In the genomic region with DNA sequence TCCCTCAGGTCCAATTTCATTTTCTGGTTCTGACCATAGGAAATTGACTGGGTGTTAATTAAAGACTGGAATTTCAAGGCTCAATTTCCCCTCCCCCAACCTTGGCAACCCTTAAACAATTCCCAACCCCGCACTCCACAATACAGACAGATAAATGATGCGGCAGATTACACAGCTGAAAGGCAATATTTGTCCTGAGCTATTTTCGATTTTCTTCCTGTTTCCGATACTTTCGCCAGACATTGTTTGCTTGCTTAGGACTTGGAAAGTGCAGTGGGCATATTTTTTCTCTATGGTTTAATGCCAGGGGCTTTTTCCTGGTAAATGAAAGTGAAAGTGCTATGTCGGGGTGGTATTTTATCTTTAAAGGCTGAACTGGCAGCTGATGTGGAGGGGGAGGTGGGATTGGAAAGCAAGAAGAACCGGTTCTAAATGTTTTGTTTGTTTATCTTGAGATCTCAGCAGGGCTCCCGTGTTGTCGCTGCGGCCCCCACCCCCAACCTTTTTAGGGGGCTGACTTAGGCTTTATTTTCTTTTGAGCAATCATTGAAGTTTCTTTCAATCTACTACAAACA, we compare ENCODE assay signal across 8 mouse cellular contexts. TPM values are rescaled to one million over a fixed set of nuclear protein-coding genes. Genes with fewer than 3 reads are reported as not detected.
DNase-seq lines count a peak whose midpoint lies in the region; ATAC-seq and TF ChIP-seq lines count a peak whose summit lies in the region.

No protein-coding gene starts in this region.

- peaks cover 1% of the 10 kb centered on the region; the same call in 1 of the 2 replicates for H3K4me1 ChIP-seq in liver, adult 2 months (ENCODE audit: control insufficient read depth, insufficient read depth, low read length)
- H3K4me1 ChIP-seq in limb, embryonic 11.5 days (ENCODE audit: control insufficient read depth, insufficient read depth, low read length): no peaks in the 10 kb centered on the region
- H3K4me1 ChIP-seq in midbrain, embryonic 14.5 days (ENCODE audit: control insufficient read depth, insufficient read depth, low read length): peaks cover 10% of the 10 kb centered on the region

- no peak for TF ChIP-seq POLR2A in liver, adult 2 months (IDR thresholded peaks at IDR 0.05; ENCODE audit: extremely low read depth, insufficient read depth, low read length)

- H3K27ac ChIP-seq in liver, adult 2 months (replicated peaks; ENCODE audit: insufficient read depth, low read depth, low read length): peak overlapping the region; percentile 100
- peak overlapping the region; percentile 31; the same call in 1 of the 2 replicates for H3K27ac ChIP-seq in limb, embryonic 11.5 days (replicated peaks; ENCODE audit: low read depth, low read length)
- H3K27ac ChIP-seq in midbrain, embryonic 14.5 days (replicated peaks; ENCODE audit: low read depth, low read length): peak overlapping the region; percentile 50; the same call in 1 of the 2 replicates

- DNase-seq in liver, adult 2 months (ENCODE audit: extremely low read depth, low read depth, low spot score): peak; percentile 91
- DNase-seq in liver: no peak
- DNase-seq in cerebellum, adult 8-10 months: peak; percentile 27
- peak; percentile 27 to 31 for DNase-seq in frontal cortex, postnatal 36 days (ENCODE audit: low spot score in 2 of 2)
- DNase-seq in limb, embryonic 11.5 days (ENCODE audit: low spot score): peak; percentile 27
- peak; percentile 52 for DNase-seq in midbrain, embryonic 14.5 days
- DNase-seq in thymus, postnatal 25 days: peak; percentile 31

- no peaks in the 10 kb centered on the region for H3K79me2 ChIP-seq in liver, adult 2 months (ENCODE audit: control insufficient read depth, insufficient read depth, low read length)

- no peak for TF ChIP-seq CTCF in liver, adult 2 months (IDR thresholded peaks at IDR 0.05; ENCODE audit: low read depth, low read length)

- H3K36me3 ChIP-seq in liver, adult 2 months (ENCODE audit: control insufficient read depth, insufficient read depth, low read length): no peaks in the 10 kb centered on the region
- H3K36me3 ChIP-seq in limb, embryonic 11.5 days (ENCODE audit: control insufficient read depth, insufficient read depth, low read length): no peaks in the 10 kb centered on the region
- H3K36me3 ChIP-seq in midbrain, embryonic 14.5 days (ENCODE audit: control insufficient read depth, insufficient read depth, low read length): no peaks in the 10 kb centered on the region

- peak; percentile 35 for ATAC-seq in inflammation-experienced regulatory T-cells, adult 6 months
- no peak for ATAC-seq in limb, embryonic 11.5 days (ENCODE audit: insufficient number of reproducible peaks, low FRiP score, low TSS enrichment, low read depth)
- ATAC-seq in midbrain, embryonic 14.5 days (ENCODE audit: low FRiP score, low TSS enrichment): no peak

- WGBS in liver, adult 2 months: under 1% methylated on average over 10 of the region's 10 CpGs
- 4% methylated on average over 10 of the region's 10 CpGs for WGBS in limb, embryonic 11.5 days
- WGBS in midbrain, embryonic 14.5 days: under 1% methylated on average over 10 of the region's 10 CpGs

- no peaks in the 10 kb centered on the region for H3K27me3 ChIP-seq in liver, adult 2 months (ENCODE audit: control insufficient read depth, insufficient read depth, low read length)
- no peaks in the 10 kb centered on the region for H3K27me3 ChIP-seq in limb, embryonic 11.5 days (ENCODE audit: control insufficient read depth, insufficient read depth, low read length)
- no peaks in the 10 kb centered on the region for H3K27me3 ChIP-seq in midbrain, embryonic 14.5 days (ENCODE audit: control insufficient read depth, insufficient read depth, low read length)

- H3K4me2 ChIP-seq in limb, embryonic 11.5 days (ENCODE audit: low read depth, severe bottlenecking): peak overlapping the region; percentile 55
- H3K4me2 ChIP-seq in midbrain, embryonic 14.5 days (ENCODE audit: low read length): peak overlapping the region; percentile 62

- peak overlapping the region; percentile 73 for H3K4me3 ChIP-seq in liver, adult 2 months (ENCODE audit: insufficient read depth, low read depth, low read length)
- peak overlapping the region; percentile 37 for H3K4me3 ChIP-seq in limb, embryonic 11.5 days (ENCODE audit: low read depth, low read length)
- H3K4me3 ChIP-seq in midbrain, embryonic 14.5 days (replicated peaks; ENCODE audit: low read depth, low read length): peak overlapping the region; percentile 38

- peak overlapping the region; percentile 85 for H3K9ac ChIP-seq in liver, adult 2 months (ENCODE audit: low read depth, low read length)
- H3K9ac ChIP-seq in limb, embryonic 11.5 days (ENCODE audit: low read length): 0 out of 2 replicates have a peak overlapping the region, but pooled peaks have one; percentile 13
- H3K9ac ChIP-seq in midbrain, embryonic 14.5 days (replicated peaks; ENCODE audit: low read length): peak overlapping the region; percentile 36; the same call in 1 of the 2 replicates

- H3K9me3 ChIP-seq in limb, embryonic 11.5 days (ENCODE audit: control insufficient read depth, low read length): no peaks in the 10 kb centered on the region
- H3K9me3 ChIP-seq in midbrain, embryonic 14.5 days (ENCODE audit: control insufficient read depth, low read length): no peaks in the 10 kb centered on the region

RNA-seq across cellular contexts. Expression of a gene that starts 1.8 kb away (rescaled TPM):
- 2.1 and 4.4 TPM in 2 replicates for total RNA-seq in liver, adult 2 months (2014; rRNA removed)
- polyA plus RNA-seq in liver, adult 2 months (2012; rRNA removed): 0.25 and 0.75 TPM in 2 replicates
- polyA plus RNA-seq in inflammation-experienced regulatory T-cells, adult 6 months (2017; shearing (Covaris generic)): 10 to 100 TPM; 11.9 to 30.5 (median 25.5) TPM
- polyA plus RNA-seq in limb, embryonic 11.5 days (2014; fragmentation: Nextera tagmentation; extraction: Ambion mirVana): 3.2 and 3.8 TPM in 2 replicates
- 1.8 and 2.2 TPM in 2 replicates for polyA plus RNA-seq in midbrain, embryonic 14.5 days (2014; fragmentation: Nextera tagmentation; extraction: Ambion mirVana)

RNA-seq across cellular contexts. Expression of a gene that starts 57.2 kb away (rescaled TPM):
- total RNA-seq in liver, adult 2 months (2014; rRNA removed): 9.5 and 11.2 TPM in 2 replicates
- 0.90 and 1.0 TPM in 2 replicates for polyA plus RNA-seq in liver, adult 2 months (2012; rRNA removed)
- 10 to 100 TPM; 13.5 to 16.6 (median 15.0) TPM for polyA plus RNA-seq in inflammation-experienced regulatory T-cells, adult 6 months (2017; shearing (Covaris generic))
- 21.2 and 21.3 TPM in 2 replicates for polyA plus RNA-seq in limb, embryonic 11.5 days (2014; fragmentation: Nextera tagmentation; extraction: Ambion mirVana)
- 7.9 and 8.1 TPM in 2 replicates for polyA plus RNA-seq in midbrain, embryonic 14.5 days (2014; fragmentation: Nextera tagmentation; extraction: Ambion mirVana)

RNA-seq across cellular contexts. Expression of a gene that starts 57.4 kb away (rescaled TPM):
- 1.3 and 1.5 TPM in 2 replicates for total RNA-seq in liver, adult 2 months (2014; rRNA removed)
- polyA plus RNA-seq in liver, adult 2 months (2012; rRNA removed): 0.12 and 0.27 TPM in 2 replicates
- polyA plus RNA-seq in inflammation-experienced regulatory T-cells, adult 6 months (2017; shearing (Covaris generic)): 10 to 100 TPM in 1 of 3 experiments, 1 to 10 TPM in 2; 4.9 to 26.3 (median 5.6) TPM
- polyA plus RNA-seq in limb, embryonic 11.5 days (2014; fragmentation: Nextera tagmentation; extraction: Ambion mirVana): 86.4 and 101 TPM in 2 replicates
- polyA plus RNA-seq in midbrain, embryonic 14.5 days (2014; fragmentation: Nextera tagmentation; extraction: Ambion mirVana): 12.0 and 12.9 TPM in 2 replicates

Comparison
In these comparisons a context has a peak if more than half of its experiments do, and no peak if none do; other contexts are left out.
1. H3K27ac ChIP-seq: peak in every context shown above with its lines; median percentile 100 in liver, adult 2 months; 50 in midbrain, embryonic 14.5 days; 31 in limb, embryonic 11.5 days.
2. H3K9ac ChIP-seq: peak in every context shown above with its lines; median percentile 85 in liver, adult 2 months; 36 in midbrain, embryonic 14.5 days; 13 in limb, embryonic 11.5 days.